Mouse (Mus musculus) thymus, adult 2 months (tissue): Measurements from ENCODE around the gene Sar1b.

Experiments used
- CTCF ChIP-seq: fragments of 200-500 bp; IDR thresholded peaks from 2 replicates; pipeline ENCODE4 v1.5.1; 2012; ENCODE audit warnings: mild to moderate bottlenecking, control low read depth, low read length, moderate library complexity, borderline replicate concordance; ENCODE audit not compliant: control insufficient read depth, poor library complexity, insufficient read depth; ENCODE audit errors: extremely low read depth
- POLR2A ChIP-seq: fragments of 200-500 bp; IDR thresholded peaks from 2 replicates; pipeline ENCODE4 v1.6.1; 2012; ENCODE audit warnings: mild to moderate bottlenecking, low read length, control low read depth, moderate library complexity; ENCODE audit not compliant: control insufficient read depth, poor library complexity, insufficient read depth; ENCODE audit errors: extremely low read depth

GRCm38 (mm10) chr11:51835598-51835997 is 72.1 kb downstream of the Sar1b start:
- no peak for TF ChIP-seq CTCF
- no peak for TF ChIP-seq POLR2A
